Mouse (Mus musculus): ENCODE measurements around the gene Gm28102.
"Not testable (repeated sequence)": the region's sequence is repeated elsewhere in the genome, so short reads cannot be mapped to it uniquely, and the experiment has no call there.

Gene Gm28102

DNA sequence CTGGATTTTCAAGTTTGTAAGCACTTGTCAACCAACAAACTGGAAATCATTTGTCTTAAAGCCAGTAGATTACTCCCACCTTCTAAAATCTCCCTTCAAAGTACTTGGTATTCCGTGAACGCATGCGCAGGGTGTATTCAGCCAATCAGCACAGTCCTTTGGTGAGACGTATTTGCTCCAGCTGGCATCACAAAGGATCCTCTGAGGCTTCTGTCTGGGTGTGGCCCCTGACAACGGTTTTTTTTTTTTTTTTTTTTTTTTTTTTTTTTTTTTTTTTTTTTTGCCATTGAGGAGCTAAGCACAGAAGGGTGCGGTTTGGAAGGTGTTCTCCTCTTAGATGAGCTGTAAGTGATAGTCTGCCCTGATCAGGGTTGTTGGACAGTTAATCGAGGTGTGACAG lies at the start of gene Gm28102:
Gene Gm28102 (plus strand): TSS at position 301 of the 400 bp plus-strand sequence.
- not testable (repeated sequence) for DNase-seq (ENCODE audit: low read depth, low spot score)
